Mouse (Mus musculus) thymus, adult 2 months (tissue): ENCODE data around the gene Cep85l. TPM values are rescaled to one million over a fixed set of nuclear protein-coding genes. Genes with fewer than 3 reads are reported as not detected.

ENCODE experiments used
- DNase-seq: peaks from one replicate; pipeline ENCODE4 v3.0.0; 2021
- H3K27ac ChIP-seq: fragments of 200-500 bp; 2 replicates; pipeline ENCODE4 v1.5.1; 2012; ENCODE audit warnings: low read length, control low read depth; ENCODE audit not compliant: control insufficient read depth, insufficient read depth
- H3K27me3 ChIP-seq: fragments of 200-500 bp; 2 replicates; pipeline ENCODE4 v1.6.1; 2012; ENCODE audit warnings: mild to moderate bottlenecking, low read length, moderate library complexity, mixed read lengths; ENCODE audit not compliant: control insufficient read depth, insufficient read depth
- H3K36me3 ChIP-seq: fragments of 200-500 bp; 2 replicates; pipeline ENCODE4 v1.6.1; 2012; ENCODE audit warnings: mild to moderate bottlenecking, low read length, moderate library complexity; ENCODE audit not compliant: control insufficient read depth, insufficient read depth
- H3K4me1 ChIP-seq: fragments of 200-500 bp; replicated peaks from 2 replicates; pipeline ENCODE4 v1.6.1; 2012; ENCODE audit warnings: low read length; ENCODE audit not compliant: control insufficient read depth, insufficient read depth
- H3K4me3 ChIP-seq: fragments of 200-500 bp; 2 replicates; pipeline ENCODE4 v1.5.1; 2012; ENCODE audit warnings: mild to moderate bottlenecking, low read length, control low read depth, moderate library complexity; ENCODE audit not compliant: control insufficient read depth, insufficient read depth
- CTCF ChIP-seq: fragments of 200-500 bp; IDR thresholded peaks from 2 replicates; pipeline ENCODE4 v1.5.1; 2012; ENCODE audit warnings: mild to moderate bottlenecking, control low read depth, low read length, moderate library complexity, borderline replicate concordance; ENCODE audit not compliant: control insufficient read depth, poor library complexity, insufficient read depth; ENCODE audit errors: extremely low read depth
- POLR2A ChIP-seq: fragments of 200-500 bp; IDR thresholded peaks from 2 replicates; pipeline ENCODE4 v1.6.1; 2012; ENCODE audit warnings: mild to moderate bottlenecking, low read length, control low read depth, moderate library complexity; ENCODE audit not compliant: control insufficient read depth, poor library complexity, insufficient read depth; ENCODE audit errors: extremely low read depth
- WGBS: fragments of 180-500 bp; shearing (Covaris S2); methylation state at CpG from one replicate; pipeline ENCODE4 v1.1.7; 2018; 5-methylcytosine and 5-hydroxymethylcytosine counted together
- polyA plus RNA-seq: library from polyadenylated mRNA; depleted of rRNA; stranded (reverse); fragments of >200 nt; gene quantifications from 2 replicates; pipeline ENCODE4 v1.2.3, GENCODE M21; 2012

Cep85l gene
- polyA plus RNA-seq, 1 experiment = 1.9 TPM

- 96% methylated on average over 10 of the region's 10 CpGs for WGBS
- Histone ChIP-seq H3K36me3 (no peaks in the 10 kb centered on the region), H3K27me3 (no peaks in the 10 kb centered on the region), H3K4me1 (0 out of 2 replicates have a peak, but pooled peaks cover 2% of the 10 kb centered on the region), H3K27ac (no peak overlapping the region), H3K4me3 (no peak overlapping the region)
- DNase-seq = no peak
- no peak for TF ChIP-seq CTCF
- TF ChIP-seq POLR2A = no peak
Measured at GRCm38 (mm10) chr10:53343865-53344264, 35.9 kb downstream of the Cep85l start.

GRCm38 (mm10) chr10:53343384-53343783, 36.4 kb downstream of the Cep85l start:
- no peaks in the 10 kb centered on the region for H3K27me3 ChIP-seq
- WGBS = 94% methylated on average over 6 of the region's 6 CpGs
- H3K36me3 ChIP-seq = no peaks in the 10 kb centered on the region
- H3K4me1 ChIP-seq = 0 out of 2 replicates have a peak, but pooled peaks cover under 1% of the 10 kb centered on the region
- no peak overlapping the region for H3K4me3 ChIP-seq
- no peak for TF ChIP-seq CTCF
- TF ChIP-seq POLR2A = no peak
- no peak overlapping the region for H3K27ac ChIP-seq
- DNase-seq = no peak

GRCm38 (mm10) chr10:53342166-53342728, 37.5 kb downstream of the Cep85l start:
- no peak for DNase-seq
- no peak overlapping the region for H3K4me3 ChIP-seq
- WGBS = 96% methylated on average over 9 of the region's 9 CpGs
- no peaks in the 10 kb centered on the region for H3K4me1 ChIP-seq
- no peaks in the 10 kb centered on the region for H3K36me3 ChIP-seq
- no peaks in the 10 kb centered on the region for H3K27me3 ChIP-seq
- TF ChIP-seq POLR2A (no peak), CTCF (no peak)
- no peak overlapping the region for H3K27ac ChIP-seq

GRCm38 (mm10) chr10:53341288-53341965, 38.3 kb downstream of the Cep85l start:
- Histone ChIP-seq H3K27me3 (no peaks in the 10 kb centered on the region), H3K36me3 (no peaks in the 10 kb centered on the region), H3K27ac (no peak overlapping the region), H3K4me3 (no peak overlapping the region), H3K4me1 (no peaks in the 10 kb centered on the region)
- 89% methylated on average over 7 of the region's 7 CpGs for WGBS
- no peak for DNase-seq
- no peak for TF ChIP-seq CTCF
- no peak for TF ChIP-seq POLR2A

- Histone ChIP-seq H3K36me3 (no peaks in the 10 kb centered on the region), H3K27me3 (no peaks in the 10 kb centered on the region), H3K4me1 (no peaks in the 10 kb centered on the region), H3K4me3 (no peak overlapping the region), H3K27ac (no peak overlapping the region)
- DNase-seq = no peak
- WGBS = 89% methylated on average over 2 of the region's 2 CpGs
- no peak for TF ChIP-seq POLR2A
- TF ChIP-seq CTCF = no peak
Measured at GRCm38 (mm10) chr10:53339045-53339444, 40.7 kb downstream of the Cep85l start.

GRCm38 (mm10) chr10:53337162-53337923, 42.4 kb downstream of the Cep85l start, which contains the start of gene Pln:
Pln (plus strand) TSS chr10:53337667.
- no peaks in the 10 kb centered on the region for H3K27me3 ChIP-seq
- no peak within 1 kb of the TSS for H3K27ac ChIP-seq
- H3K36me3 ChIP-seq = no peaks in the 10 kb centered on the region
- TF ChIP-seq CTCF (no peak), POLR2A (no peak)
- no peak within 1 kb of the TSS for H3K4me3 ChIP-seq
- 93% methylated on average over 6 of the region's 6 CpGs for WGBS
- DNase-seq = no peak
- no peaks in the 10 kb centered on the region for H3K4me1 ChIP-seq

GRCm38 (mm10) chr10:53335974-53336373, 43.8 kb downstream of the Cep85l start:
- Histone ChIP-seq H3K27me3 (no peaks in the 10 kb centered on the region), H3K27ac (no peak overlapping the region), H3K4me1 (no peaks in the 10 kb centered on the region), H3K4me3 (no peak overlapping the region), H3K36me3 (no peaks in the 10 kb centered on the region)
- 96% methylated on average over 3 of the region's 3 CpGs for WGBS
- TF ChIP-seq POLR2A (no peak), CTCF (no peak)
- no peak for DNase-seq
